Mouse (Mus musculus): ENCODE measurements around the gene Grin1. TPM values are rescaled to one million over a fixed set of nuclear protein-coding genes. Genes with fewer than 3 reads are reported as not detected.
A peak's percentile ranks its signal among the peaks of the same experiment; 100 is the strongest.

Gene Grin1
- total RNA-seq (2021), result 100 to 1,000 TPM; 393 to 422 TPM
- long read RNA-seq, full-length matches to known transcripts, result 574 of 758 reads
- long read RNA-seq, partial matches to known transcripts, result 69 of 758 reads
- long read RNA-seq, other reads (novel, unspliced or antisense), result 115 of 758 reads

GRCm38 (mm10) chr2:25318971-25319773 is at the start of gene Grin1:
Gene Grin1, minus strand, starts transcription at chr2:25319187.
- peak; percentile 89 to 94 for DNase-seq (ENCODE audit: low spot score in 2 of 2)

DNA sequence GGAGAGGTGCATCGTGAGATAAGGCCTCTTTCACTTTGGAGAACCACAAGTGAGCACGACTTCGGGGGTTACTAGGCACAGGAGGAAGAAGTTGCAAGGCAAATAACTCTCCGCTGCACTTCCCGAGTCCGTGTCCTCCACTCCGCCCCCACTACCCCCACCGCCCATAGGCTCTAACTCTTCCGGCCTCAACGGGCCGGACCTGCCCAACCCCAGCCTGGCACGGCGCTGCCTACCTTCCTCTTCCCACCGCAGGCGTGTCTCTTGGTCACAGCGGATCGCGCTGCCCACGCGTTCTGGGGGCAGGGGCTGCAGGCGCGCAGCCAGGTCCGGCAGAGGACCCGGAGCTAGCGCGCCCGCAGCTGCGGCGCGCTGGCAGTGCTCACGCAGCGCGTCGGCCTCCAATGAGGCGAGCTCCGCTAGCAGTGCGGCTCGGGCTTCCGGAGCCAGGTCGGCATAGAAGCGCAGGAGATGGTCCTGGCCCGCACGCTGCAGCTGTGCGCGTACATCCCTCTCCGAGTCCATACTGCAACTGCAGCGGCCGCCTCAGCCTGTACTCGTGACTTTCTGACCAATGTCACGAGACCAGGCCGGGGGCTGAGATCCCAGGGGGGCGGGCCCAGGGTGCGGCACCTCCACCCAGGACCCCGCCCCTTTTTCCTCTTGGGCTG is 46.2 kb upstream of the Grin1 start, which contains the start of gene Uap1l1:
TSS of gene Uap1l1 (minus strand) at position 592 of the 671 bp plus-strand sequence.
- peak; percentile 48 to 54 for DNase-seq (ENCODE audit: low spot score in 2 of 2)

GRCm38 (mm10) chr2:25364761-25365090 is 45.7 kb upstream of the Grin1 start:
- no peak for DNase-seq (ENCODE audit: low spot score in 2 of 2)

GRCm38 (mm10) chr2:25364313-25364712 is 45.3 kb upstream of the Grin1 start:
- no peak for DNase-seq (ENCODE audit: low spot score in 2 of 2)

DNA sequence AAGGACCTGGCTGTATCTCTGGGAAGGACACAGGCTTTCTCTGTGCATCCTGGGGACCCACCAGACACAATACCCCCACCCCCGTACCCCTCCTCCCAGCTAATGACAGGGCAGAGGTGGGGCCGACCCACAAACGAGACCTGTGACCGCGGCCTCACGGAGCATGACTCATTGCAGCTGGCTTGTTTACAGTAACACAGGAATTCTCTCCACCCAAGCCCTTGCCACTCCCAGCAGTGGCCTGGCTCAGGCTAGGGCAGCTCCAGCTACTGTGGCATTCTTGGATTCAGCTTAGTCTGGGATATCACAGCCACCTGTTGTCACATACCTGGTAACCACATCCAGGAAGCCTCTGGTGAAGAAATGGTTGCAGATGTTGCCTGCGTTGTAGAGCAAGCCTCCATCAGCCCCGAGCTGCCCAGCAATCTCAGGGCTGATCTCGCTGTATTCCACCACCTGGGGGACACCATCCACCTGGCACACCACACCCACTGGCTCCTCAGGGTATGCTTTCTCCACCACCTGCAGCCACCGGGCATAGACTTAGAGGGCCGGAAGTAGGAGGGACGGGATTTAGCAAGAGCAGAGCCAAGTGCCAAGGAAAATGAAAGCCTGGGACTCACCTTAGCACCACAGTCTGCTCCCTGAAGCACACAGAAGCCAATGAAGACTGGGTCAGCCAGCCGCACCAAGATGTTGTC is 44.6 kb upstream of the Grin1 start:
- no peak for DNase-seq (ENCODE audit: low spot score in 2 of 2)

DNA sequence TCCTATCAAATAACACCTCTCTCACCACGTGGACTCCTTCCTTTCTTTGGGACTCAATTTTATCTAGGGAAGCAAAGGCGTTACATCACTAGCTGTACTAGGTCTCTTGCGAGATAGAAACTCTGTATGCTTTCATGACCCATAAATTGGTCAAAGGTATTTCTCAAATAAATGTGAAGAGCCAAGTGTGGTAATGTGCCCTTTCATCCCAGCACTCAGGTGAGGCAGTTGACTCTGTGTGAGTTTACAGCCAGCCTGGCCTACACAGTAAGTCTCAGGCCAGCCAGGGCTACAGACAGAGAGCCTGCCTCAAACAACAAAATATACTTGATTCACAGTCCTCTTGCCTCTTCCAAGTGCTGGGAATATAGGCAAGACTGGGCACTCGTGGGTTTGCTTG is 40.9 kb upstream of the Grin1 start:
- no peak for DNase-seq (ENCODE audit: low spot score in 2 of 2)

- peak; percentile 80 to 88 for DNase-seq (ENCODE audit: low spot score in 2 of 2)
These were observed 37.5 kb upstream of the Grin1 start, which contains the start of gene Dpp7 for GRCm38 (mm10) chr2:25356208-25357079. Gene Dpp7, minus strand, starts transcription at chr2:25356359.

- no peak for DNase-seq (ENCODE audit: low spot score in 2 of 2)
These were observed 36.6 kb upstream of the Grin1 start for GRCm38 (mm10) chr2:25355419-25356066.

DNA sequence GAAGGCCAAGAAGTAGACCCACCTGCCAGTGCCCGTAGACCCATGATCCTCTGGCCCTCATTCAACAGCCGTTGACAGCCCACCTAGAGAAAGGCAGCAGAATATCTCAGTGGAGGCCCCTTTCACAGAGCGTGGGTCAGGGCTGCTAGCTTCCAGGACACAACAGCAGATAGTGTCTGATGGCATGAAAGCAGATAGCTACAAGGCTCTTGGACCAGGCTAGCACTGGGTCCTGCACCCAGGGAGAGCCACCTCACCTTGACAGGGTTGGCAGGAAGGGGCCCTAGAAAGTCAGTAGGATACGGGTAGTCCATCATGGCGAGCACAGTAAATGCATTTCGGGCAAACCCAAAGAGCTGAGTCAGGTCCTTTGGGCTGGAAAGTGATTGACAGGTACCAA is 35.2 kb upstream of the Grin1 start:
- no peak for DNase-seq (ENCODE audit: low spot score in 2 of 2)

- no peak for DNase-seq (ENCODE audit: low spot score in 2 of 2)
These were observed 31.7 kb upstream of the Grin1 start for GRCm38 (mm10) chr2:25350701-25351100.

DNA sequence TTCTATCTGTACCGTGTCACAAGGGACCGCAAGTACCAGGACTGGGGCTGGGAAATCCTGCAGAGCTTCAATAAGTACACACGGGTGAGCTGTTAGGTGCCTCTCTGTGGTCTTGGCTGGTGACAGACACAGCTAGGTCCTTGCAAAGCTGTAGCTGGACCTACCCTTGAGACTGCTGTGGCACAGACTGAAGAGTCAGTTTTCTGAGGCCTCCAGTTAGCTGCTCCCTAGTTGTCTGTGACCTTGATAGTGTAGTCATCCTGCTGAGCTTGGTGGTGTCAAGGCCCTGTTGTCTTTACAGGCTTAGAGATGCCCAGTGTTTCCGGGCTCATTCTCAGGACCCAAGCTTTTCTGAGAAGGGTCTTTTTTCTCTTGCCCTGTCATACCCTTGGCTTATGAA is 30.5 kb upstream of the Grin1 start:
- DNase-seq (ENCODE audit: low spot score in 2 of 2), result no peak

DNA sequence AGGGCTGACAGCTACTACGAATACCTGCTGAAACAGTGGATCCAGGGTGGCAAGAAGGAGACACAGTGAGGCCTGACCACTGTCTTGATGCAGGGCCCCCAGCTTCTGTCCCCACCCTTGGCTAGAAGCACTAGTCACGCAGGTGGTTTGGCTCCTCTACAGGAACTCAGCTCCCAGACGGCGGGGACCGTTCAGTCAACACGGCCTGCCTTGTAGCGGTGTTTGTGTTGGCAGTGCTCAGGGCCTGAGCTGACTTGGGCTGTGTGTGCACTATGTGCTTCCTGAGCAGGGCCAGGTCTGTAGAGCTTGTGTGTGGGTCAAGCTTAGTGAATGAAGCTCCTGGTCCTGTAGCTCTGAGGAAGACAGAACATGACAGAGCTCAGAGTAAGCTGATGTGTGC is 29.2 kb upstream of the Grin1 start:
- no peak for DNase-seq (ENCODE audit: low spot score in 2 of 2)

DNA sequence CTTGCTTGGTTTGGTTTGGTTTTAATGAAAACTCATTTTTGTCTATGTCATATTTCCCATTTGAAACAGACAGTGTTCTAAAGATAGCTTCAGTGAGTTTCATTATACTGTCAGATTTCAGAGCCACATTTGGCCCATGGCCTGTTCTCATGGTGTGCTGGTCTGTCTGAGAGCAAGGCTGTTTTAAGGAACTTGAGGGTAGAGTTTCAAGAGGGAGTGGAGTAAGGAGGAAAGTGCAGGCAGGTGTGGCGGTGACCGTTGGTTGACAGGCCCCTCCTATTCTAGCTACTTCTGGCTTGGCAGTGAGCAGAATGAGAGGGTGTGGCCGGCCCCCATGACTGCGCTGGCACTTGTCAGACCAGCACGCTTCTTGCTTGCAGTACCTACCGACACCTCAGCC is 19.3 kb upstream of the Grin1 start:
- peak in 1 of 2 experiments; percentile 48 for DNase-seq (ENCODE audit: low spot score in 2 of 2)

- DNase-seq (ENCODE audit: low spot score in 2 of 2), result no peak
These were observed 14.6 kb upstream of the Grin1 start for GRCm38 (mm10) chr2:25333569-25333968.

DNA sequence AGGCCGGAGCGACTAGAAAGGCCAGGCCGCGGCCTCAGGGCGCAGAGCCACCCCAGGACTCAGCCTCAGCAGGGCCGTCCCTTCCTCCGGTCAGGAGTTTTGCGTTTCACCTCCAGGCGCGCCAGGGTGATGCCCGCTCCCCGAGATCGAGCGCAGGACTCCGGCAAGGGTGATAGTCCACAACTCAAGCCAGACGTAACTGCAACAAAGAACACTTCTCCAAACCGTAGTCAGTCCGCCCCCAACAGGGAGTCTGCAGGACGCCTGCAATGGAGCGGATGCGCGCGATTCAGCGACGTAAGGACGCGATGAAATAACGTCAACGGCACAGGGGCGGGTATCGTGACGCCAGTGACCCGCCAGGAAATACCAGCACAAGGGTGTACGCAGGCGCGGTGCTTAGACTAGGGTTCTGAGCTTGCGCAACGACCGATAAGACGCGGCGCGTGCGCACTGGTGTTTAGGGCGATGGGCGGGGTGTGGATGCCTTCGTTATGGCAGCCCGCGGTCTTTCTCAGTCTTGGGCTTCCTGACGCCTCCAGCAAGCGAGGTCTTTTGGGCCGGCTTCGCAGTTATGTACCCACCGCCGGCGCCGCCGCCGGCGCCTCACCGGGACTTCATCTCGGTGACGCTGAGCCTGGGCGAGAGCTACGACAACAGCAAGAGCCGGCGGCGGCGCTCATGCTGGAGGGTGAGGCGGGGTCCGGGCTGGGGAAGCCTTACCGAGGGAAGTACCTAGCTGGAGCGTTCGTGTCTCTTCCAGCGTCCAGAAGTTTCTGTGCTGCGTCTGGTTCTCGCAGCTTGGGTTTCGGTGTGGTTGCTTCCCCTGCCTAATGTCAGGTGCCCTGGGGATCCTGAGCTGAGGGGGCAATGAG is 13.5 kb upstream of the Grin1 start, which contains the start of gene Man1b1:
TSS of gene Man1b1 (plus strand) at position 53 of the 875 bp plus-strand sequence.
- DNase-seq (ENCODE audit: low spot score in 2 of 2), result peak; percentile 99 to 100

- no peak for DNase-seq (ENCODE audit: low spot score in 2 of 2)
These were observed 12.5 kb upstream of the Grin1 start for GRCm38 (mm10) chr2:25331470-25331869.

DNA sequence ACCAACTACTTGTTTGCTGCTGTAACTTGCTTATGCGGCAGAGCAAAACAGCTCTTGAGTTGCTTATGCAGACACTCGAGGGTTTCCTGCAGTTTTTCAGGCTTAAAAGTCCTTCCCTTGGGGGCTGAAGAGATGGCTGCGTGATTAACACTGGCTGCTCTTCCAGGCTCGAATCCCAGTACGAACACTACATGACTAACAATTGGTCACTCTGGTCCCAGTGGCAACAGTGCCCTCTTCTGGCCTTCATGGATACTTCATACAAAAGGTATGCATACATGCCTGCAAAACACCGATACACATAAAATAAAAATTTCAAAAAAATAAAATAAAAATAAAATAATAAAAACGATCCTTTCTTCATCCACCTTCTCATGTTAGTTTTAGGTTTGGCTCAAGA is 9.5 kb upstream of the Grin1 start:
- no peak for DNase-seq (ENCODE audit: low spot score in 2 of 2)

- no peak for DNase-seq (ENCODE audit: low spot score in 2 of 2)
These were observed 7.0 kb upstream of the Grin1 start for GRCm38 (mm10) chr2:25326036-25326435.

DNA sequence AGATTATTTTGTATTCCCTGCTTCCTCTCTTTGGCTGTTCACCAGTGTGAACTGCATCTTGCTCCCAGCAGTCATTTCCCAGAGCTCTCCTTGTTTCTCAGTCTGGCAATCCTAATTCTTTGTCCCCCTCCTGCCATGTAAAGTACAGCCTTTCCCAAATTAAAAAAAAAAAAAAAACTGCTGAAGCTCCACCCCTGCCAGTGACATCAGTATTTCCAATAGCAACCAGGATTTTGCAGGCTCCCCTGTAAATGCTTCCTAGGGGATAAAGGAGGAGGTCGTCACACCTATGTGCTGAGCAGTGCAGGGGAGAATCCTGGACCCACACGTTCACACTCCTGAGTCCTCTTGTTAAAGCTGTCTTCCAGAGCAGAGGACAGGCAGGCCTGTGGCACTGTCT is 1.1 kb upstream of the Grin1 start:
- DNase-seq (ENCODE audit: low spot score in 2 of 2), result peak in 1 of 2 experiments; percentile 3

All from layer of hippocampus, adult 18-20 months (tissue).